Mouse (Mus musculus): ENCODE data around the gene Pdxp. TPM values are rescaled to one million over a fixed set of nuclear protein-coding genes. Genes with fewer than 3 reads are reported as not detected.

Gene Pdxp
- total and polyA plus RNA-seq, 3 experiments = 21.5 to 25.4 TPM; not detected in 1

DNA sequence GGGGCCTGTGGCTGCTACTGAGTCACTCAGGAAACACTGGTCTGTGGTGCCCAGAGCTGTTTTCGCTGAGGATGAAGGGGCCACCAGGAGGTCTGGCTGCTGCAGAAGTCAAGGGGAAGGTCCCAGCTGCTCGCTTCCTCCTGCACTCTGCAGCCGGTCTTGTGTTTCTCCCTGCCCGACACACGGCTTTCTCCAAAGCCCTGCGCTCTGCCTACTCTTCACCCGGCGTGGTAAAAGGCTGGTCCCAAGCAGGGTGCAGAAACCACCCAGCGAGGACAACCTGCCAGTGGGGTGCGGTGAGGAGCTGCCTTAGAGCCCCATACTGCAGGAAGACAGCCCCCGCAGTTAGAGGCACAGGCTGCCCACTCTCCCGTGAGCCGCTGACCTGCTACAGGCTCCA is 19.0 kb upstream of the Pdxp start:
- Histone ChIP-seq H3K79me2 (ENCODE audit: control insufficient read depth, insufficient read depth, low read length, poor library complexity) (peaks cover under 1% of the 10 kb centered on the region), H3K36me3 (ENCODE audit: control insufficient read depth in 1 of 2, insufficient read depth in 2 of 2, low read length in 2 of 2) (peaks cover 0 to 15% of the 10 kb centered on the region in 2 experiments; a peak in 3 of 4 replicates), H3K27me3 (ENCODE audit: control insufficient read depth in 1 of 2, insufficient read depth in 2 of 2, low read length in 2 of 2) (no peaks in the 10 kb centered on the region), H3K27ac (ENCODE audit: control insufficient read depth, low read depth, low read length) (no peak overlapping the region), H3K4me1 (ENCODE audit: control insufficient read depth in 1 of 2, insufficient read depth in 2 of 2, low read length in 2 of 2) (peaks cover 11 to 17% of the 10 kb centered on the region in 2 experiments), H3K9ac (ENCODE audit: control insufficient read depth, low read depth, low read length, poor library complexity, severe bottlenecking) (no peak overlapping the region), H3K4me3 (ENCODE audit: control insufficient read depth in 1 of 2, insufficient read depth in 1 of 2, low read depth in 2 of 2, low read length in 2 of 2) (no peak overlapping the region), H3K9me3 (replicated peaks; ENCODE audit: insufficient read depth, low read length) (no peaks in the 10 kb centered on the region)
- TF ChIP-seq ZMIZ1 (IDR thresholded peaks at IDR 0.05; ENCODE audit: low read depth, low read length) (no peak), ZKSCAN1 (IDR thresholded peaks at IDR 0.05; ENCODE audit: low read depth, low read length) (no peak), JUND (IDR thresholded peaks at IDR 0.05; ENCODE audit: low read depth, low read length) (no peak)
- DNase-seq (ENCODE audit: low read depth, low spot score) = no peak

DNA sequence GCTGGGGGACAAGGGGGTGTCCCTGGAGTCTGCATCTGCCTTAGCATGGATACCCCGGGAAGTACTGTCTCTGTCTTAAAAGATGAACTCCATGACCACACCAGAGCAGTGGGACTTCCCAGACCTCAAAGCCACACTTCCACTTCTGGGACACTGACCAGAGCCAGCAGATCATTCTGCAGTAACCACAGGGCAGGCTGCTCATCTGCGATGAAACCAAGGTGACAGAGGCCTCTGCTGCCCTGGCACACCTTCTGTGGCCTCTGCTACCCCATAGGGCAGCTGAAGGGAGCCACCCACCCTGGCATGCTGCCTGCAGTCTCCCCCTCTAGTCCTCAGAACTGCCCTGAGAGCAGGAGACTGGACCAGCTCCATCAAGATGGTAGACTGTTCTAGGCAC is 18.0 kb upstream of the Pdxp start:
- no peak for DNase-seq (ENCODE audit: low read depth, low spot score)
- Histone ChIP-seq H3K36me3 (ENCODE audit: control insufficient read depth in 1 of 2, insufficient read depth in 2 of 2, low read length in 2 of 2) (peaks cover 0 to 15% of the 10 kb centered on the region in 2 experiments; a peak in 3 of 4 replicates), H3K79me2 (ENCODE audit: control insufficient read depth, insufficient read depth, low read length, poor library complexity) (peaks cover 10% of the 10 kb centered on the region), H3K27ac (ENCODE audit: control insufficient read depth, low read depth, low read length) (no peak overlapping the region), H3K9ac (ENCODE audit: control insufficient read depth, low read depth, low read length, poor library complexity, severe bottlenecking) (no peak overlapping the region), H3K4me3 (ENCODE audit: control insufficient read depth in 1 of 2, insufficient read depth in 1 of 2, low read depth in 2 of 2, low read length in 2 of 2) (no peak overlapping the region), H3K27me3 (ENCODE audit: control insufficient read depth in 1 of 2, insufficient read depth in 2 of 2, low read length in 2 of 2) (no peaks in the 10 kb centered on the region), H3K4me1 (ENCODE audit: control insufficient read depth in 1 of 2, insufficient read depth in 2 of 2, low read length in 2 of 2) (peaks cover 11 to 18% of the 10 kb centered on the region in 2 experiments), H3K9me3 (replicated peaks; ENCODE audit: insufficient read depth, low read length) (no peaks in the 10 kb centered on the region)
- TF ChIP-seq ETS1 (IDR thresholded peaks at IDR 0.05; ENCODE audit: low read depth, low read length) = no peak
- no peak for TF ChIP-seq TAL1 (IDR thresholded peaks at IDR 0.05; ENCODE audit: low read length)
- TF ChIP-seq RCOR1 (IDR thresholded peaks at IDR 0.05; ENCODE audit: low read depth, low read length) = no peak
- TF ChIP-seq MYB (IDR thresholded peaks at IDR 0.05; ENCODE audit: low read depth, low read length) = no peak
- no peak for TF ChIP-seq MAZ (IDR thresholded peaks at IDR 0.05; ENCODE audit: low read depth, low read length)
- TF ChIP-seq UBTF (IDR thresholded peaks at IDR 0.05; ENCODE audit: borderline replicate concordance, insufficient read depth, low read depth, low read length) = no peak
- no peak for TF ChIP-seq MYC (IDR thresholded peaks at IDR 0.05; ENCODE audit: low read depth, low read length)
- TF ChIP-seq POLR2AphosphoS2 (IDR thresholded peaks at IDR 0.05; ENCODE audit: low read length) = no peak
- no peak for TF ChIP-seq HCFC1 (IDR thresholded peaks at IDR 0.05; ENCODE audit: low read depth, low read length)
- TF ChIP-seq MXI1 (IDR thresholded peaks at IDR 0.05; ENCODE audit: low read depth, low read length) = no peak
- no peak for TF ChIP-seq POLR2AphosphoS5 (IDR thresholded peaks at IDR 0.05; ENCODE audit: borderline replicate concordance, low read depth, low read length)
- no peak for TF ChIP-seq ELF1 (IDR thresholded peaks at IDR 0.05; ENCODE audit: low read depth, low read length)
- TF ChIP-seq USF2 (IDR thresholded peaks at IDR 0.05; ENCODE audit: borderline replicate concordance in 1 of 2, insufficient read depth in 1 of 2, low read depth in 1 of 2, low read length in 2 of 2) = no peak
- TF ChIP-seq KAT2A (conservative IDR thresholded peaks at IDR 0.05; ENCODE audit: low read depth, low read length) = no peak
- no peak for TF ChIP-seq EP300 (IDR thresholded peaks at IDR 0.05; ENCODE audit: low read depth in 1 of 2, low read length in 2 of 2)
- no peak for TF ChIP-seq NRF1 (IDR thresholded peaks at IDR 0.05; ENCODE audit: insufficient read depth, low read depth, low read length, poor library complexity, severe bottlenecking)
- no peak for TF ChIP-seq BHLHE40 (IDR thresholded peaks at IDR 0.05; ENCODE audit: borderline replicate concordance, low read depth, low read length)
- no peak for TF ChIP-seq CTCF (IDR thresholded peaks at IDR 0.05 in 2 of 3, conservative IDR thresholded peaks at IDR 0.05 in 1 of 3; ENCODE audit: control insufficient read depth in 1 of 3, insufficient read depth in 1 of 3, low read depth in 2 of 3, low read length in 3 of 3, poor library complexity in 1 of 3, severe bottlenecking in 1 of 3)
- no peak for TF ChIP-seq SMC3 (IDR thresholded peaks at IDR 0.05; ENCODE audit: low read depth, low read length)
- TF ChIP-seq E2F4 (IDR thresholded peaks at IDR 0.05; ENCODE audit: borderline replicate concordance, low read depth, low read length) = no peak

All from MEL (cell line).